Mouse (Mus musculus): ENCODE data around the gene Cdc27. TPM values are rescaled to one million over a fixed set of nuclear protein-coding genes. Genes with fewer than 3 reads are reported as not detected.

Cdc27 gene
- polyA plus RNA-seq, 1 experiment from 2014 or later: 53.3 TPM

DNA sequence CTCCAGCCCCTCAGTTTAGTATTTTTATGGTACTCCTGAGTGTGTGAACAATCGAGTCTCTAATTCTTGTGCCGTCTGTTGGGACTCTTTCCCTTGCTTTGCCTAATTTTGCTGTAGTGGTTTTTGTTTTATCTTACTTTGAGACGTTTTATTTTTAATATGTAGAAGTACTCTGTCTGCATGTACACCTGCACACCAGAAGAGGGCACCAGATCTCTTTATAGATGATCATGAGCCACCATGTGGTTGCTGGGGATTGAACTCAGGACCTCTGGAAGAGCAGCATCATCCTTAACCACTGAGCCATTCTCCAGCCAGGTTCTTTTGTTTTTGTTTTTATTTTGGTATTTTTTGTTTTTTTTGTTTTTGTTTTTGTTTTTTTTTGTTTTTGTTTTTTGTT, 62.1 kb downstream of the Cdc27 start:
- ATAC-seq (ENCODE audit: insufficient number of reproducible peaks, insufficient read depth, low FRiP score, low read depth): no peak
- Histone ChIP-seq H3K4me3 (ENCODE audit: low read depth, low read length) (no peak overlapping the region), H3K4me2 (replicated peaks; ENCODE audit: low read depth, low read length) (no peak overlapping the region), H3K9ac (replicated peaks; ENCODE audit: low read depth, low read length) (no peak overlapping the region), H3K36me3 (ENCODE audit: control insufficient read depth, insufficient read depth, low read length) (no peaks in the 10 kb centered on the region), H3K27ac (ENCODE audit: low read length) (no peak overlapping the region), H3K27me3 (ENCODE audit: control insufficient read depth, insufficient read depth, low read length) (no peaks in the 10 kb centered on the region), H3K9me3 (ENCODE audit: control insufficient read depth, low read depth, low read length) (no peaks in the 10 kb centered on the region), H3K4me1 (ENCODE audit: control insufficient read depth, insufficient read depth, low read length) (no peaks in the 10 kb centered on the region)
- WGBS: 83% methylated on average over 3 of the region's 3 CpGs

DNA sequence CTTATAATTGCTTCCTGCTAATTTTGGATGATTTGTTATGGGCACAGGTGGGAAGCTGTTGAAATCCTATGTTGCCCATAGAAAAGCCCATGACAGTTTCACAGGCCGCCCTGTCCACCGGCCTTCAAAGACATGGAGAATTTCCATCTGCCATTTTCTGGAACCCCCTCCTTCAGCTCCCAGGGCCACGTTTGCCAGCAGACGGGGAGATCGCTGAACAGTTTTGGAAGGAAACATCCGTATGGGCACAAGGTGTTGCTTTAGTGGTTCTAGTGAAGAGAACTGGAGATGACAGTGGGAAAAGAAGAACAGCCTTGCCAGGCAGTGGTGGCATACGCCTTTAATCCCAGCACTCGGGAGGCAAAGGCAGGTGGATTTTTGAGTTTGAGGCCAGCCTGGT, 68.4 kb downstream of the Cdc27 start:
- 86% methylated on average over 8 of the region's 8 CpGs for WGBS

DNA sequence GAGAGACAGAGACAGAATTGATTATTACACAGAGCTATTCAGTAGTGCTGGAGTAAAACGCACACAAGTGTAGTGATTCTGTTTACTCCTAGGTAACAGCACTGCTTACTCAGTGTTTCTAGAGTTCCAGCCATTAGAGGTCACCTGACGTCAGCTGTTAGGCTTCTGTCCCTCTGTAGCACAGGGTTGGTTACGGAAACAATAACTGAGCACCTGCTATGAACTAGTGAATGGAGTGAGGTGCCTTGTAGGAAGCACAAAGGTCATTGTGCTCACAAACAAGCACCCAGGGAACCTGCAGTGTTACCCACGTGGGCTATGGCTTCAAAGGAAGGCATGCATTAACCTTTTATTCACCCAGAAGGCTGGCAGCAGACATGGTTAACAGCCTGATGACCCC, 70.9 kb downstream of the Cdc27 start:
- H3K9ac ChIP-seq (replicated peaks; ENCODE audit: low read depth, low read length): no peak overlapping the region
- 59% methylated on average over 4 of the region's 4 CpGs for WGBS
- no peaks in the 10 kb centered on the region for H3K36me3 ChIP-seq (ENCODE audit: control insufficient read depth, insufficient read depth, low read length)
- H3K27ac ChIP-seq (ENCODE audit: low read length): no peak overlapping the region
- no peaks in the 10 kb centered on the region for H3K27me3 ChIP-seq (ENCODE audit: control insufficient read depth, insufficient read depth, low read length)
- H3K4me2 ChIP-seq (replicated peaks; ENCODE audit: low read depth, low read length): no peak overlapping the region
- no peak for ATAC-seq (ENCODE audit: insufficient number of reproducible peaks, insufficient read depth, low FRiP score, low read depth)
- no peaks in the 10 kb centered on the region for H3K4me1 ChIP-seq (ENCODE audit: control insufficient read depth, insufficient read depth, low read length)
- no peak overlapping the region for H3K4me3 ChIP-seq (ENCODE audit: low read depth, low read length)
- no peaks in the 10 kb centered on the region for H3K9me3 ChIP-seq (ENCODE audit: control insufficient read depth, low read depth, low read length)

More for the DNA sequence above, 68.4 kb downstream of the Cdc27 start:
- no peak overlapping the region for H3K27ac ChIP-seq (ENCODE audit: low read length)
- H3K36me3 ChIP-seq (ENCODE audit: control insufficient read depth, insufficient read depth, low read length): no peaks in the 10 kb centered on the region
- H3K4me1 ChIP-seq (ENCODE audit: control insufficient read depth, insufficient read depth, low read length): no peaks in the 10 kb centered on the region
- no peaks in the 10 kb centered on the region for H3K27me3 ChIP-seq (ENCODE audit: control insufficient read depth, insufficient read depth, low read length)
- H3K4me2 ChIP-seq (replicated peaks; ENCODE audit: low read depth, low read length): no peak overlapping the region
- no peak for ATAC-seq (ENCODE audit: insufficient number of reproducible peaks, insufficient read depth, low FRiP score, low read depth)
- H3K4me3 ChIP-seq (ENCODE audit: low read depth, low read length): no peak overlapping the region
- no peaks in the 10 kb centered on the region for H3K9me3 ChIP-seq (ENCODE audit: control insufficient read depth, low read depth, low read length)
- H3K9ac ChIP-seq (replicated peaks; ENCODE audit: low read depth, low read length): no peak overlapping the region

DNA sequence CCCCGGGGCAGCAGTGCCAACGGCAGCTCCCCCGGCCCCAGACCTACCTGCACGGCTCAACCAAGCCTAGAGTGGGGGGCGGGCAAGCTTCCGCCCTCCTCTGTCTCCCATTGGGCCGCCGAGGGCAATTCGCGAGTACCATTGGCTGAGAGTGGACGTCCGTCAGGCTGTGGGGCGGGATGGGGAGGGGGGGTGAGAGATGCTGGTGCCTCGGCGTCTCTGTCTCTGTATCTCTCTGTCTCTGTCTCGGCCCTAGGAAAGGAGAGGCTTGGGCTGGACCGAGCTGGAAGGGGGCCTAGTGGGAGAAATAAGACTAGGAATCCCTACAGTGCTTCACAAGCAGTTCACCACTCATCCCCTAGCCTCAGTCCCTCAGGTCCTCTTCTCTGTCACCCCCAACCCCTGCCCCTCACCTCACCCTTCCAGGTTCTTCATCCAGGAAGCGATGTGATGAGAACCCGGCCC, 81.0 kb downstream of the Cdc27 start:
- Histone ChIP-seq H3K9me3 (ENCODE audit: control insufficient read depth, low read depth, low read length) (no peaks in the 10 kb centered on the region), H3K4me2 (replicated peaks; ENCODE audit: low read depth, low read length) (peak overlapping the region; percentile 72), H3K27ac (ENCODE audit: low read length) (peak overlapping the region; percentile 44), H3K9ac (replicated peaks; ENCODE audit: low read depth, low read length) (peak overlapping the region; percentile 91), H3K4me1 (ENCODE audit: control insufficient read depth, insufficient read depth, low read length) (peaks cover 4% of the 10 kb centered on the region; the same call in 1 of the 2 replicates), H3K4me3 (ENCODE audit: low read depth, low read length) (peak overlapping the region; percentile 93), H3K36me3 (ENCODE audit: control insufficient read depth, insufficient read depth, low read length) (no peaks in the 10 kb centered on the region; the same call in 1 of the 2 replicates), H3K27me3 (ENCODE audit: control insufficient read depth, insufficient read depth, low read length) (no peaks in the 10 kb centered on the region)
- ATAC-seq (ENCODE audit: insufficient number of reproducible peaks, insufficient read depth, low FRiP score, low read depth): peak; percentile 99
- under 1% methylated on average over 19 of the region's 19 CpGs for WGBS

DNA sequence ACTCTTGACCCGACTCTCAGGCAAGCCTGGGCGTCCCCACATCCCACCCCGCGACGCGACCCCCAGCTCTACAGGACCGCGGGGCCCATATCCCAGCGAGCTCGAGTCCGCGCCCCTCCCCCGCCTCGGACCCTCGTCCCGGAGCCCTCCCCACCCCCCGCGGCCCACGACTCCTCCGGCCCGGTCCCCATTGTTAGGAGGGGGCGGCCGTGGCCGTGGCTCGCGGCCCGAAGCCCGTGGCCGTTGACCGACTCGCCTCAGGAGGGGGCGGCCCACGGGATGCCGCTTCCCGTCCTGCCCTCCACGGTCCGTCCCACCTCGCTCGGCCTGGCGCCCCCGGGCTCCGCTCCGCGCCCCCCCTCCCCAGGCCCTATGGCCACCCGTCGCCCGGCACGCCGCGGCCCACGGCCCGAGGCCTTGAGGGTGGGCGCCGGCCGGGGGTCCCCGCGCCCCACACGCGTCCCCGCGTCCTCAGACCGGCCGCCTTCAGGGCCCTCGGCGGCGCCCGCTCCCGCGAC, 81.6 kb downstream of the Cdc27 start, which contains the start of gene Kansl1:
TSS of gene Kansl1 (minus strand) at position 111 of the 518 bp plus-strand sequence.
- Histone ChIP-seq H3K4me1 (ENCODE audit: control insufficient read depth, insufficient read depth, low read length) (peaks cover 4% of the 10 kb centered on the region; the same call in 1 of the 2 replicates), H3K9me3 (ENCODE audit: control insufficient read depth, low read depth, low read length) (no peaks in the 10 kb centered on the region), H3K27ac (ENCODE audit: low read length) (peak within 1 kb of the TSS; percentile 44), H3K9ac (replicated peaks; ENCODE audit: low read depth, low read length) (peak within 1 kb of the TSS; percentile 91), H3K4me3 (ENCODE audit: low read depth, low read length) (peak within 1 kb of the TSS; percentile 93), H3K27me3 (ENCODE audit: control insufficient read depth, insufficient read depth, low read length) (no peaks in the 10 kb centered on the region), H3K36me3 (ENCODE audit: control insufficient read depth, insufficient read depth, low read length) (no peaks in the 10 kb centered on the region; the same call in 1 of the 2 replicates), H3K4me2 (replicated peaks; ENCODE audit: low read depth, low read length) (peak within 1 kb of the TSS; percentile 72)
- 1% methylated on average over 52 of the region's 69 CpGs for WGBS
- peak; percentile 70 for ATAC-seq (ENCODE audit: insufficient number of reproducible peaks, insufficient read depth, low FRiP score, low read depth)

DNA sequence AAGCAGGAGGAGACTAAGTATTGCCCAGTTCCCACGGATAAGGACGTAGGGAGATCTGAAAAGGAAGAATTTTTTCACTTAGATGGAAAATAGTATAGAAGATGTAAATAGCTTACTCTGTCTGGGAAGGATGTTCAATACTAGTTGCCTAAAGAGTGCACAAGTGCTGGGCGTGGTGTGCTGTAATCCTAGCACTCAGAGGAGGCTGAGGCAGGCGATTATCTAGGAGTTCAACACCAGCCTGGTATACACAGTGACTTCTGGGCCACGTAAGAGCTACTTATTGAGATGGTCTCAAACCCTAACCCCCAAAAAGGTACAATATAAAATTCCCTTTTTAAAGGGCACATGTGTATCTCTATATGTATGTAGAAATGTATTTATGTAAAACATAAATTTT, 82.7 kb downstream of the Cdc27 start:
- no peak overlapping the region for H3K27ac ChIP-seq (ENCODE audit: low read length)
- H3K9me3 ChIP-seq (ENCODE audit: control insufficient read depth, low read depth, low read length): no peaks in the 10 kb centered on the region
- H3K4me2 ChIP-seq (replicated peaks; ENCODE audit: low read depth, low read length): peak overlapping the region; percentile 14; the same call in 1 of the 2 replicates
- H3K36me3 ChIP-seq (ENCODE audit: control insufficient read depth, insufficient read depth, low read length): no peaks in the 10 kb centered on the region; the same call in 1 of the 2 replicates
- H3K9ac ChIP-seq (replicated peaks; ENCODE audit: low read depth, low read length): no peak overlapping the region
- H3K4me1 ChIP-seq (ENCODE audit: control insufficient read depth, insufficient read depth, low read length): peaks cover 4% of the 10 kb centered on the region; the same call in 1 of the 2 replicates
- no peaks in the 10 kb centered on the region for H3K27me3 ChIP-seq (ENCODE audit: control insufficient read depth, insufficient read depth, low read length)
- H3K4me3 ChIP-seq (ENCODE audit: low read depth, low read length): no peak overlapping the region
- WGBS: 81% methylated on average over 5 of the region's 5 CpGs
- ATAC-seq (ENCODE audit: insufficient number of reproducible peaks, insufficient read depth, low FRiP score, low read depth): no peak

DNA sequence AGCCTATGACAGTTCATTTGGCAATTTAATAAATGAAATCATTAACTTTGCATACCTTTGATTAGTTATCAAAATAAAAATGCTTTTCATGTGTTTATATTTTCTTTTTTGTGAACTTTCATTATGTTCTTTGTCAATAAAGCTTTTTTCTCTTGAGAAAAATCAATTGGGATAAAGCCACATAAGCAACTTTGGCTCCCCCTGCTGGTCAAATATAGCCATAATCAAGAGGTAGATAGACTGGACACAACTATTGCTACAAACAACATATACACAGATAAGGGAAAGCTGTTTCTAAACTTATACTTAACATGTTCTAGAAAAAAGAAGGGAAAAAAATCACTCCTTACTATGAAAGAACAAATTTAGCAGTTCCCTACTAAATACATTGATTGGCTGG, 88.9 kb downstream of the Cdc27 start:
- H3K4me1 ChIP-seq (ENCODE audit: control insufficient read depth, insufficient read depth, low read length): no peaks in the 10 kb centered on the region
- no peak overlapping the region for H3K4me2 ChIP-seq (replicated peaks; ENCODE audit: low read depth, low read length)
- no peak overlapping the region for H3K4me3 ChIP-seq (ENCODE audit: low read depth, low read length)
- H3K27me3 ChIP-seq (ENCODE audit: control insufficient read depth, insufficient read depth, low read length): no peaks in the 10 kb centered on the region
- no peak overlapping the region for H3K27ac ChIP-seq (ENCODE audit: low read length)
- no peak for ATAC-seq (ENCODE audit: insufficient number of reproducible peaks, insufficient read depth, low FRiP score, low read depth)
- no peak overlapping the region for H3K9ac ChIP-seq (replicated peaks; ENCODE audit: low read depth, low read length)
- peaks cover 4% of the 10 kb centered on the region; the same call in 1 of the 2 replicates for H3K36me3 ChIP-seq (ENCODE audit: control insufficient read depth, insufficient read depth, low read length)
- H3K9me3 ChIP-seq (ENCODE audit: control insufficient read depth, low read depth, low read length): no peaks in the 10 kb centered on the region

DNA sequence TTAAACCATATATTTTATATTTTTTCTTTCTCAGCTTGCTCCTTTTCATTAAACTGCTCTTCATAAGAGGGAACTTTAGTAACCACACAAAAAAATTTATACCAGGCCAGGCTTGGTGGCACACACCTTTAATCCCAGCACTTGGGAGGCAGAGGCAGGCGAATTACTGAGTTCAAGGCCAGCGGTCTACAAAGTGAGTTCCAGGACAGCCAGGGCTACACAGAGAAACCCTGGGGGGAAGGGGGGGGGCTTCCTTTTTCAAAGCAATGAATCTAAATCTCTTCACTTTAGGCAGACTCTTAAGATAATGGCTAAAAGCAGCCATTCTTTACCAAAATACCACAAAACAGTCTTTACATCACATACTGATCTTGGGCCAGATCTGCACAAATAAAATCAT, 90.7 kb downstream of the Cdc27 start:
- Histone ChIP-seq H3K27me3 (ENCODE audit: control insufficient read depth, insufficient read depth, low read length) (no peaks in the 10 kb centered on the region), H3K9ac (replicated peaks; ENCODE audit: low read depth, low read length) (no peak overlapping the region), H3K4me1 (ENCODE audit: control insufficient read depth, insufficient read depth, low read length) (no peaks in the 10 kb centered on the region), H3K36me3 (ENCODE audit: control insufficient read depth, insufficient read depth, low read length) (peaks cover 4% of the 10 kb centered on the region; the same call in 1 of the 2 replicates), H3K9me3 (ENCODE audit: control insufficient read depth, low read depth, low read length) (no peaks in the 10 kb centered on the region), H3K4me3 (ENCODE audit: low read depth, low read length) (no peak overlapping the region), H3K27ac (ENCODE audit: low read length) (no peak overlapping the region), H3K4me2 (replicated peaks; ENCODE audit: low read depth, low read length) (no peak overlapping the region)
- WGBS: 94% methylated on average over 2 of the region's 2 CpGs
- no peak for ATAC-seq (ENCODE audit: insufficient number of reproducible peaks, insufficient read depth, low FRiP score, low read depth)

DNA sequence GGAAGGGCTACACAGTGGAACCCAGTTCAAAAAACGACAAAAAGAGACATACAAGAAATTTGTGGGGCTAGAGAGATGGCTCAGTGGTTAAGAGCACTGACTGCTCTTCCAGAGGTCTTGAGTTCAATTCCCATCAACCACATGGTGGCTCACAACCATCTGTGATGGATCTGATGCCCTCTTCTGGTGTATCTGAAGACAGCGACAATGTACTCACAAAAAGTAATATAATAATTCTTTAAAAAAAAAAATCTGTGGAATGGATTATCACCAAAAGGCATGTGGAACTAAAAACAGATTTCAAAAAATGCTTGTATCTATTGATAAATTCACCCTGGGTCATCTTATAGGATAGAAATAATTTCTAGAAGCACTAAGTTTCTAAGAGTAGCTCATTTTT, 91.9 kb downstream of the Cdc27 start:
- ATAC-seq (ENCODE audit: insufficient number of reproducible peaks, insufficient read depth, low FRiP score, low read depth): no peak
- WGBS: 78% methylated on average over 2 of the region's 2 CpGs
- Histone ChIP-seq H3K9ac (replicated peaks; ENCODE audit: low read depth, low read length) (no peak overlapping the region), H3K27ac (ENCODE audit: low read length) (no peak overlapping the region), H3K9me3 (ENCODE audit: control insufficient read depth, low read depth, low read length) (no peaks in the 10 kb centered on the region), H3K4me1 (ENCODE audit: control insufficient read depth, insufficient read depth, low read length) (no peaks in the 10 kb centered on the region), H3K36me3 (ENCODE audit: control insufficient read depth, insufficient read depth, low read length) (peaks cover 4% of the 10 kb centered on the region; the same call in 1 of the 2 replicates), H3K27me3 (ENCODE audit: control insufficient read depth, insufficient read depth, low read length) (no peaks in the 10 kb centered on the region), H3K4me3 (ENCODE audit: low read depth, low read length) (no peak overlapping the region), H3K4me2 (replicated peaks; ENCODE audit: low read depth, low read length) (no peak overlapping the region)
